Comparison of ENCODE assay signal across 28 mouse cellular contexts in the genomic region with DNA sequence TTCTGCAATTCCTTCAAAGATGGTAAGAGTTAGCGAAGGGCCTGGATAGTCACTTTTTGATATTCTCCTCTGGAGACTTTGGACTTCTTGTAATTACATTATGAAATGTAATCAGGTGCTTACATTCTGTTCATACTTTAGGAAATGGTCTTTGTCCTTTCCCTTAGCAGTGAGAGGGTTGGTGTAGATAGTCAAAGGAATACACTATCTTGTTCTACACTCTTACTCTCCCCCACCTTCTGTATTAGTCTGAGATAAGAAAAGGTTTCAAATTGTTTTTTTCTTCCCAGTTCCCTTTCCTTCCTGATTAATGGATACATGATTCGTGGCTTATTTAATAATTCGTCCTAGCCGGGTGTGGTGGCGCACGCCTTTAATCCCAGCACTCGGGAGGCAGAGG. TPM values are rescaled to one million over a fixed set of nuclear protein-coding genes. Genes with fewer than 3 reads are reported as not detected.
DNase-seq lines count a peak whose midpoint lies in the region; ATAC-seq and TF ChIP-seq lines count a peak whose summit lies in the region.
"Had no signal": no experiment of that assay in that cellular context is flagged by ENCODE, and none has a peak within 500 bp of the region (broad histone marks: within the 10 kb centered on the region; RNA-seq: fewer than 3 reads in every experiment).

No protein-coding gene starts in this region.

- TF ChIP-seq EP300 in heart, postnatal 0 days (IDR thresholded peaks at IDR 0.05; ENCODE audit: low read depth), result no peak
- TF ChIP-seq EP300 in lung, postnatal 0 days (IDR thresholded peaks at IDR 0.05), result no peak

- DNase-seq in heart, postnatal 0 days (ENCODE audit: low spot score), result no peak
- DNase-seq in heart, adult 11 months, result no peak
- no peak for DNase-seq in lung, postnatal 0 days (ENCODE audit: low spot score)
- DNase-seq in lung, postnatal 14 days, result no peak
- DNase-seq in urinary bladder, postnatal 25 days (ENCODE audit: low spot score), result no peak
- DNase-seq in adrenal gland, adult 2 months, result no peak
- DNase-seq: adrenal gland, postnatal 25 days; cerebellum, adult 11-12 months; cerebellum, adult 9-11 months; embryo, embryonic 11 days; heart, postnatal 36 days; kidney, adult 8-10 months; kidney, postnatal 4 days; lung, adult 2 months; right cerebral cortex, postnatal 25 days; spleen, adult 18-20 months; thymus, postnatal 14 days had no signal

- no peak for ATAC-seq in heart, postnatal 0 days (ENCODE audit: insufficient read depth, low read depth)
- ATAC-seq in lung, postnatal 0 days, result no peak
- peak; percentile 61 for ATAC-seq in liver, embryonic 16.5 days (ENCODE audit: low read depth)
- no peak for ATAC-seq in neural tube, embryonic 15.5 days (ENCODE audit: low FRiP score)
- ATAC-seq: forebrain, embryonic 14.5 days had no signal

- no peaks in the 10 kb centered on the region for H3K36me3 ChIP-seq in heart, postnatal 0 days (replicated peaks; ENCODE audit: control insufficient read depth, insufficient read depth, low read length)
- H3K36me3 ChIP-seq in lung, postnatal 0 days (ENCODE audit: insufficient read depth, low read length), result no peaks in the 10 kb centered on the region
- H3K36me3 ChIP-seq in liver, embryonic 16.5 days (ENCODE audit: control insufficient read depth, insufficient read depth), result no peaks in the 10 kb centered on the region
- H3K36me3 ChIP-seq in neural tube, embryonic 15.5 days, result no peaks in the 10 kb centered on the region
- H3K36me3 ChIP-seq: embryonic facial prominence, embryonic 12.5 days; heart, embryonic 15.5 days; hindbrain, embryonic 12.5 days; limb, embryonic 13.5 days; midbrain, embryonic 12.5 days; neural tube, embryonic 13.5 days had no signal

- H3K27ac ChIP-seq in heart, postnatal 0 days (ENCODE audit: low read depth), result peak overlapping the region; percentile 80; the same call in 1 of the 2 replicates
- H3K27ac ChIP-seq in lung, postnatal 0 days (ENCODE audit: low read length), result 0 out of 2 replicates have a peak overlapping the region, but pooled peaks have one; percentile 78
- H3K27ac ChIP-seq in liver, embryonic 16.5 days (ENCODE audit: low read length), result no peak overlapping the region
- no peak overlapping the region for H3K27ac ChIP-seq in neural tube, embryonic 15.5 days (replicated peaks)
- H3K27ac ChIP-seq: embryonic facial prominence, embryonic 12.5 days; hindbrain, embryonic 12.5 days; kidney, postnatal 0 days; limb, embryonic 13.5 days; midbrain, embryonic 12.5 days; neural tube, embryonic 13.5 days had no signal

- H3K27me3 ChIP-seq in heart, postnatal 0 days (ENCODE audit: control insufficient read depth, insufficient read depth, low read length), result no peaks in the 10 kb centered on the region
- H3K27me3 ChIP-seq in lung, postnatal 0 days (replicated peaks; ENCODE audit: insufficient read depth, low read length), result no peaks in the 10 kb centered on the region
- H3K27me3 ChIP-seq in liver, embryonic 16.5 days (ENCODE audit: control insufficient read depth, insufficient read depth, low read depth, low read length), result no peaks in the 10 kb centered on the region
- no peaks in the 10 kb centered on the region for H3K27me3 ChIP-seq in neural tube, embryonic 15.5 days (replicated peaks)
- H3K27me3 ChIP-seq: embryonic facial prominence, embryonic 12.5 days; heart, embryonic 15.5 days; hindbrain, embryonic 12.5 days; limb, embryonic 13.5 days; midbrain, embryonic 12.5 days; neural tube, embryonic 13.5 days had no signal

- peaks cover 67% of the 10 kb centered on the region for H3K4me1 ChIP-seq in heart, postnatal 0 days (ENCODE audit: control insufficient read depth, insufficient read depth)
- peaks cover 49% of the 10 kb centered on the region for H3K4me1 ChIP-seq in lung, postnatal 0 days (ENCODE audit: insufficient read depth, low read depth, low read length)
- peaks cover 47% of the 10 kb centered on the region for H3K4me1 ChIP-seq in liver, embryonic 16.5 days (ENCODE audit: control insufficient read depth, low read depth, low read length)
- peaks cover 18% of the 10 kb centered on the region for H3K4me1 ChIP-seq in neural tube, embryonic 15.5 days
- H3K4me1 ChIP-seq: embryonic facial prominence, embryonic 12.5 days had no signal

- no peaks in the 10 kb centered on the region for H3K9me3 ChIP-seq in heart, postnatal 0 days (replicated peaks; ENCODE audit: control insufficient read depth, low read length)
- no peaks in the 10 kb centered on the region for H3K9me3 ChIP-seq in lung, postnatal 0 days (ENCODE audit: low read length)
- H3K9me3 ChIP-seq in liver, embryonic 16.5 days (replicated peaks; ENCODE audit: control insufficient read depth, low read length), result no peaks in the 10 kb centered on the region
- H3K9me3 ChIP-seq in neural tube, embryonic 15.5 days (replicated peaks), result no peaks in the 10 kb centered on the region
- H3K9me3 ChIP-seq: embryonic facial prominence, embryonic 12.5 days; heart, embryonic 15.5 days; hindbrain, embryonic 12.5 days; limb, embryonic 13.5 days; midbrain, embryonic 12.5 days; neural tube, embryonic 13.5 days had no signal

- H3K4me3 ChIP-seq in heart, postnatal 0 days (ENCODE audit: low read depth, low read length), result no peak overlapping the region
- no peak overlapping the region for H3K4me3 ChIP-seq in lung, postnatal 0 days (ENCODE audit: low read depth, low read length)
- no peak overlapping the region for H3K4me3 ChIP-seq in liver, embryonic 16.5 days (ENCODE audit: low read depth, low read length)
- H3K4me3 ChIP-seq in neural tube, embryonic 15.5 days (replicated peaks), result no peak overlapping the region
- H3K4me3 ChIP-seq: embryonic facial prominence, embryonic 12.5 days; heart, embryonic 15.5 days; hindbrain, embryonic 12.5 days; limb, embryonic 13.5 days; midbrain, embryonic 12.5 days; myocyte; neural tube, embryonic 13.5 days had no signal

- WGBS in heart, postnatal 0 days, result 90% methylated on average over 7 of the region's 7 CpGs
- WGBS in lung, postnatal 0 days, result 88% methylated on average over 7 of the region's 7 CpGs
- 49% methylated on average over 7 of the region's 7 CpGs for WGBS in liver, embryonic 16.5 days (ENCODE audit: insufficient replicate concordance)
- 93% methylated on average over 7 of the region's 7 CpGs for WGBS in neural tube, embryonic 15.5 days

- H3K4me2 ChIP-seq in heart, postnatal 0 days (ENCODE audit: low read depth, low read length), result no peak overlapping the region
- no peak overlapping the region for H3K4me2 ChIP-seq in lung, postnatal 0 days (replicated peaks; ENCODE audit: low read depth, low read length)
- no peak overlapping the region for H3K4me2 ChIP-seq in liver, embryonic 16.5 days (ENCODE audit: low read depth, low read length)
- no peak overlapping the region for H3K4me2 ChIP-seq in neural tube, embryonic 15.5 days
- H3K4me2 ChIP-seq: embryonic facial prominence, embryonic 12.5 days; heart, embryonic 15.5 days; hindbrain, embryonic 12.5 days; limb, embryonic 13.5 days; midbrain, embryonic 12.5 days; neural tube, embryonic 13.5 days had no signal

- no peak for TF ChIP-seq CTCF in heart, postnatal 0 days (IDR thresholded peaks at IDR 0.05; ENCODE audit: low read depth)
- TF ChIP-seq CTCF in lung, postnatal 0 days (IDR thresholded peaks at IDR 0.05), result no peak

- H3K9ac ChIP-seq in heart, postnatal 0 days (replicated peaks; ENCODE audit: low read depth, low read length), result no peak overlapping the region
- no peak overlapping the region for H3K9ac ChIP-seq in lung, postnatal 0 days (replicated peaks; ENCODE audit: low read depth)
- no peak overlapping the region for H3K9ac ChIP-seq in liver, embryonic 16.5 days (ENCODE audit: low read depth, low read length)
- no peak overlapping the region for H3K9ac ChIP-seq in neural tube, embryonic 15.5 days (replicated peaks)
- H3K9ac ChIP-seq: embryonic facial prominence, embryonic 12.5 days; heart, embryonic 15.5 days; hindbrain, embryonic 12.5 days; limb, embryonic 13.5 days; midbrain, embryonic 12.5 days; neural tube, embryonic 13.5 days had no signal

RNA-seq across cellular contexts. Expression of a gene that starts 32.2 kb away (rescaled TPM):
- total RNA-seq in heart, postnatal 0 days (2014; rRNA removed; ENCODE audit: low replicate concordance), result 50.2 and 50.6 TPM in 2 replicates
- polyA plus RNA-seq in heart, postnatal 0 days (2015; fragmentation: Nextera tagmentation; extraction: Ambion mirVana), result 15.1 and 15.4 TPM in 2 replicates
- 26.5 and 34.9 TPM in 2 replicates for polyA plus RNA-seq in lung, postnatal 0 days (2015; fragmentation: Nextera tagmentation; extraction: Ambion mirVana)
- 14.6 and 15.2 TPM in 2 replicates for polyA plus RNA-seq in liver, embryonic 16.5 days (2015; fragmentation: Nextera tagmentation; extraction: Ambion mirVana)
- total RNA-seq in adrenal gland, adult 2 months (2021), result 10 to 100 TPM; 50.4 to 57.8 TPM
- polyA plus RNA-seq in adrenal gland, adult 2 months (2012; rRNA removed), result 61.5 and 62.6 TPM in 2 replicates
- polyA plus RNA-seq in neural tube, embryonic 15.5 days (2015; fragmentation: Nextera tagmentation; extraction: Ambion mirVana), result 9.1 and 11.9 TPM in 2 replicates

Comparison
In these comparisons a context has a peak if more than half of its experiments do, and no peak if none do; other contexts are left out.
1. H3K27ac ChIP-seq: peak in heart, postnatal 0 days (single experiment) and lung, postnatal 0 days (single experiment); none in liver, embryonic 16.5 days (single experiment) and neural tube, embryonic 15.5 days (single experiment).